Mouse (Mus musculus): ENCODE results near the gene Tubgcp6.

GRCm38 (mm10) chr15:89131316-89131715 is 8.4 kb upstream of the Tubgcp6 start:
- no peak for TF ChIP-seq GATA1 (IDR thresholded peaks at IDR 0.05; ENCODE audit: borderline replicate concordance, low read length)
- TF ChIP-seq FLI1 (IDR thresholded peaks at IDR 0.05; ENCODE audit: low read length), result no peak

All from megakaryocyte, embryonic 14.5 days (primary cell).